Mouse (Mus musculus): Measurements from ENCODE around the gene Myo16.

GRCm38 (mm10) chr8:10640176-10640810 lies 486.6 kb downstream of the Myo16 start:
- TF ChIP-seq CTCF (IDR thresholded peaks at IDR 0.05; ENCODE audit: borderline replicate concordance, insufficient read depth, low read length) (no peak), POLR2A (IDR thresholded peaks at IDR 0.05; ENCODE audit: low read depth, low read length) (no peak)
